In genomic region chr8:4510824-4511223, GRCm38 (mm10) we compare ENCODE assay signal across 11 mouse cellular contexts. TPM values are rescaled to one million over a fixed set of nuclear protein-coding genes. Genes with fewer than 3 reads are reported as not detected.
A peak's percentile ranks its signal among the peaks of the same experiment; 100 is the strongest.
DNase-seq lines count a peak whose midpoint lies in the region; ATAC-seq and TF ChIP-seq lines count a peak whose summit lies in the region.
"Had no signal": no experiment of that assay in that cellular context is flagged by ENCODE, and none has a peak within 500 bp of the region (broad histone marks: within the 10 kb centered on the region; RNA-seq: fewer than 3 reads in every experiment).

No protein-coding gene starts in this region.

- no peak for ATAC-seq in lung, embryonic 14.5 days (ENCODE audit: insufficient read depth)
- ATAC-seq in common myeloid progenitor, adult 5-6 weeks (replicated peaks; ENCODE audit: low read depth, poor library complexity, severe bottlenecking): 0 out of 2 replicates have a peak, but pooled peaks have one; percentile 41
- peak; percentile 60 for ATAC-seq in megakaryocyte-erythroid progenitor cell, adult 5-6 weeks (replicated peaks; ENCODE audit: low FRiP score, low TSS enrichment, poor library complexity, severe bottlenecking)
- ATAC-seq: liver, postnatal 0 days had no signal

- peak; percentile 51 for TF ChIP-seq CTCF in lung, embryonic 14.5 days (IDR thresholded peaks at IDR 0.05; ENCODE audit: low read depth)

- peaks cover 54% of the 10 kb centered on the region for H3K4me1 ChIP-seq in heart, embryonic 10.5 days
- peaks cover 14% of the 10 kb centered on the region; the same call in 1 of the 2 replicates for H3K4me1 ChIP-seq in lung, embryonic 14.5 days (ENCODE audit: insufficient read depth)

- no peaks in the 10 kb centered on the region for H3K9me3 ChIP-seq in heart, embryonic 10.5 days
- H3K9me3 ChIP-seq in lung, embryonic 14.5 days (ENCODE audit: low read depth, low read length): no peaks in the 10 kb centered on the region

- no peak overlapping the region for H3K4me3 ChIP-seq in heart, embryonic 10.5 days
- H3K4me3 ChIP-seq in lung, embryonic 14.5 days (ENCODE audit: low read depth, low read length): no peak overlapping the region

- H3K4me2 ChIP-seq in lung, embryonic 14.5 days: no peak overlapping the region

- no peak for DNase-seq in heart, embryonic 10.5 days (ENCODE audit: low spot score)
- no peak for DNase-seq in heart, adult 8-10 months (ENCODE audit: low spot score)
- DNase-seq in lung, embryonic 14.5 days: peak; percentile 22
- DNase-seq in lung, adult 18-20 months: no peak
- no peak for DNase-seq in adrenal gland, postnatal 14 days
- no peak for DNase-seq in frontal cortex, postnatal 10 days (ENCODE audit: low spot score in 2 of 2)
- DNase-seq: cerebellum, postnatal 36 days; kidney, adult 2 months; liver, postnatal 0 days had no signal

- 76% methylated on average over 4 of the region's 4 CpGs for WGBS in heart, embryonic 10.5 days
- 71% methylated on average over 4 of the region's 4 CpGs for WGBS in lung, embryonic 14.5 days

- H3K36me3 ChIP-seq in heart, embryonic 10.5 days: 0 out of 2 replicates have a peak, but pooled peaks cover 8% of the 10 kb centered on the region
- H3K36me3 ChIP-seq in lung, embryonic 14.5 days (ENCODE audit: insufficient read depth): no peaks in the 10 kb centered on the region

- no peak overlapping the region for H3K9ac ChIP-seq in lung, embryonic 14.5 days
- H3K9ac ChIP-seq: liver, postnatal 0 days had no signal

- H3K27me3 ChIP-seq in heart, embryonic 10.5 days (ENCODE audit: insufficient read depth, poor library complexity, severe bottlenecking): no peaks in the 10 kb centered on the region
- no peaks in the 10 kb centered on the region for H3K27me3 ChIP-seq in lung, embryonic 14.5 days (ENCODE audit: insufficient read depth, low read length)

- peak overlapping the region; percentile 90 for H3K27ac ChIP-seq in heart, embryonic 10.5 days
- peak overlapping the region; percentile 95 for H3K27ac ChIP-seq in lung, embryonic 14.5 days (ENCODE audit: low read depth)

RNA-seq across cellular contexts. Expression of gene Cers4, which starts 18.0 kb away (rescaled TPM):
- polyA plus RNA-seq in heart, embryonic 10.5 days (2016; fragmentation: Nextera tagmentation; extraction: Ambion mirVana): 21.7 and 31.2 TPM in 2 replicates
- 10 to 100 TPM; 20.7 to 46.5 (median 31.2) TPM for total RNA-seq in heart, adult 8-10 months (2022)
- 27.1 and 29.4 TPM in 2 replicates for polyA plus RNA-seq in lung, embryonic 14.5 days (2014; fragmentation: Nextera tagmentation; extraction: Ambion mirVana)
- 5.8 and 8.7 TPM in 2 replicates for total RNA-seq in common myeloid progenitor, adult 5-6 weeks (2017)
- 3.2 and 18.5 TPM in 2 replicates for total RNA-seq in megakaryocyte-erythroid progenitor cell, adult 5-6 weeks (2014; fragmentation: Nextera tagmentation)
- total RNA-seq in megakaryocyte-erythroid progenitor cell, adult 5-6 weeks (2017): 2.8 and 3.2 TPM in 2 replicates
- 16.4 and 20.5 TPM in 2 replicates for total RNA-seq in adrenal gland, postnatal 14 days (2021)
